Mouse (Mus musculus) liver, embryonic 12.5 days (tissue): ENCODE results near the gene Ehd2. TPM values are rescaled to one million over a fixed set of nuclear protein-coding genes. Genes with fewer than 3 reads are reported as not detected.
A peak's percentile ranks its signal among the peaks of the same experiment; 100 is the strongest.
"Not testable (repeated sequence)": the region's sequence is repeated elsewhere in the genome, so short reads cannot be mapped to it uniquely, and the experiment has no call there.

Experiments
- ATAC-seq: fragments of 200-750 bp; cut with Nextera tagmentation; 2 replicates; pipeline ENCODE4 v1.8.0; 2017; ENCODE audit warnings: moderate number of reproducible peaks, mild to moderate bottlenecking, moderate library complexity
- H3K27ac ChIP-seq: fragments of 300-500 bp; sonication (generic); 2 replicates; pipeline ENCODE4 v1.5.1; 2016; ENCODE audit warnings: mild to moderate bottlenecking
- H3K27me3 ChIP-seq: fragments of 300-500 bp; sonication (generic); replicated peaks from 2 replicates; pipeline ENCODE4 v1.6.1; 2016; ENCODE audit warnings: mild to moderate bottlenecking, moderate library complexity
- H3K36me3 ChIP-seq: fragments of 300-500 bp; sonication (generic); 2 replicates; pipeline ENCODE4 v1.6.1; 2016; ENCODE audit warnings: mild to moderate bottlenecking, moderate library complexity
- H3K4me1 ChIP-seq: fragments of 300-500 bp; sonication (generic); 2 replicates; pipeline ENCODE4 v1.6.1; 2016
- H3K4me2 ChIP-seq: fragments of 300-500 bp; sonication (generic); 2 replicates; pipeline ENCODE4 v1.6.1; 2016; ENCODE audit warnings: mild to moderate bottlenecking, moderate library complexity
- H3K4me3 ChIP-seq: fragments of 300-500 bp; sonication (generic); 2 replicates; pipeline ENCODE4 v1.5.1; 2016; ENCODE audit warnings: mild to moderate bottlenecking, moderate library complexity
- H3K9ac ChIP-seq: fragments of 300-500 bp; sonication (generic); 2 replicates; pipeline ENCODE4 v1.6.1; 2016; ENCODE audit warnings: mild to moderate bottlenecking, moderate library complexity
- H3K9me3 ChIP-seq: fragments of 300-500 bp; sonication (generic); replicated peaks from 2 replicates; pipeline ENCODE4 v1.6.1; 2016; ENCODE audit warnings: mild to moderate bottlenecking, moderate library complexity
- WGBS: fragments of 180-500 bp; shearing (Covaris S2); methylation state at CpG from one replicate; pipeline ENCODE4 v1.1.7; 2016; ENCODE audit not compliant: insufficient replicate concordance; 5-methylcytosine and 5-hydroxymethylcytosine counted together
- polyA plus RNA-seq: library from polyadenylated mRNA; unstranded; fragments of >200 nt; fragmentation: Nextera tagmentation; extraction: Ambion mirVana; gene quantifications from 2 replicates; pipeline ENCODE4 v1.2.1, GENCODE M21; 2016

Gene Ehd2
- polyA plus RNA-seq, 1 experiment from 2014 or later: 6.5 TPM

DNA sequence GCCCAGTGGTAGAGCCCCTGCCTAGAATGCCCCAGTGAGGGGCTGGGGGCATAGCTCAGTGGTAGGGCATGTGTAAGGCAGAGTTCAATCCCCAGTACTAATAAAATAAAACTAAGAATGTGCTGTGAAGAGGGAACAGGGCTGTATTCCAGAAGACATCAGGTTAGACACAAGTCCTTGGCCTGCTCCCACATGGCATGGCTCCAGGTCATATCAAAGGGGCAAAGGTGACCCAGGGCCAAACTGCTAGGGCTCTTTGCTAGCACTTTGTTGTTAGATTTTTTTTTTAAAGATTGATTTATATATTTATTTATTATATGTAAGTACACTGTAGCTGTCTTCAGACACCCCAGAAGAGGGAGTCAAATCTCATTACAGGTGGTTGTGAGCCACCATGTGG is 49.0 kb downstream of the Ehd2 start:
- peaks cover 45% of the 10 kb centered on the region for H3K4me1 ChIP-seq
- H3K4me3 ChIP-seq: no peak overlapping the region
- no peak overlapping the region for H3K9ac ChIP-seq
- peaks cover 44% of the 10 kb centered on the region for H3K36me3 ChIP-seq
- H3K27ac ChIP-seq: peak overlapping the region; percentile 61; the same call in 1 of the 2 replicates
- H3K27me3 ChIP-seq: no peaks in the 10 kb centered on the region
- no peak for ATAC-seq
- H3K9me3 ChIP-seq: no peaks in the 10 kb centered on the region
- H3K4me2 ChIP-seq: no peak overlapping the region

DNA sequence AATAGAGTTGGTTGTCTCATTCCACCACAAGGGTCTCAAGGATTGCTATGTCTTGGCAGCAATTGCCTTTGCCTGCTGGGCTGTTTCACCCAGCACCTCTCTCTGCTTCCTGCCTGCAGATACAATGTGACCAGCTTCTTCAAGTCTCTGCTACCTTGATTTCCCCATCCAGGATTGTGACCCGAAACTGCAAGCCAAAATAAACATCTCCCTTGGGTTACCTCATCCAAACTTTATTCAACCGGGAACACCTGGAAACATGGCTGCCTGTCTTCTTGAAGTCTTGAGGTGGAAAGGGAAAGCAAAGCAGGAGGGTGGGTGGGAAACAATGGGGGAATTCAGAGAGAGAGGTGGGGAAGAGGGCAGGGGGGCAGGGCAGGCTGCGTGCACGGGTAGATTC is 50.4 kb downstream of the Ehd2 start:
- Histone ChIP-seq H3K36me3 (peaks cover 44% of the 10 kb centered on the region), H3K4me1 (peaks cover 35% of the 10 kb centered on the region), H3K27me3 (no peaks in the 10 kb centered on the region), H3K9ac (no peak overlapping the region), H3K4me3 (no peak overlapping the region), H3K27ac (no peak overlapping the region), H3K4me2 (no peak overlapping the region), H3K9me3 (no peaks in the 10 kb centered on the region)
- no peak for ATAC-seq
- WGBS: 75% methylated on average over 4 of the region's 4 CpGs

DNA sequence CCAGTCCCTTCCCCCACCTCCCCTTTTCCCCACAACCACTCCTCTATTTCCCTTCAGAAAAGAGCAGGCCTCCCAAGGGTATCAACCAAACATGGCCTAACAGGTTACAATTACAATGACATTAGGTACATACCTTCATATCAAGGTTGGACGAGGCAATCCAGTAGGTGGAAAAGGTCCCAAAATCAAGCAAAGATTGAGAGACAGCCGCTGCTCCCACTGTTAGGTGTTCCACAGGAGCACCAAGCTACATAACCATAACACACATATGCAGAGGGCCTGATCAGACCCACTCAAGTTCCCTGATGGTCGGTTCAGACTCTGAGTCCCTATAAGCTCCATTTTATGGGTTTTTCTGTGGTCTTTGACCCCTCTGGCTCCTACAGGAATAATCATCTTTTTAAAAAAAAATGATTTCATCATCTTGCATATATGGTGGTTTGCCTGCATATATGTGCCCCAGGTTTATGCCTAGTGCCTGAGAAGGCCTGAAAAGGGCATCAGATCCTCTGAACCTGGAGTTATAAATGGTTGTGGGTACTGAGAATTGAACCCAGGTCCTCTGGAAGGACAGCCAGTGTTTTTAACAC is 51.1 kb downstream of the Ehd2 start:
- H3K9me3 ChIP-seq: no peaks in the 10 kb centered on the region
- peaks cover 30% of the 10 kb centered on the region for H3K4me1 ChIP-seq
- no peak for ATAC-seq
- no peak overlapping the region for H3K27ac ChIP-seq
- H3K4me2 ChIP-seq: no peak overlapping the region
- H3K9ac ChIP-seq: no peak overlapping the region
- H3K36me3 ChIP-seq: peaks cover 44% of the 10 kb centered on the region
- H3K27me3 ChIP-seq: no peaks in the 10 kb centered on the region
- no peak overlapping the region for H3K4me3 ChIP-seq
- 71% methylated on average over 3 of the region's 3 CpGs for WGBS

DNA sequence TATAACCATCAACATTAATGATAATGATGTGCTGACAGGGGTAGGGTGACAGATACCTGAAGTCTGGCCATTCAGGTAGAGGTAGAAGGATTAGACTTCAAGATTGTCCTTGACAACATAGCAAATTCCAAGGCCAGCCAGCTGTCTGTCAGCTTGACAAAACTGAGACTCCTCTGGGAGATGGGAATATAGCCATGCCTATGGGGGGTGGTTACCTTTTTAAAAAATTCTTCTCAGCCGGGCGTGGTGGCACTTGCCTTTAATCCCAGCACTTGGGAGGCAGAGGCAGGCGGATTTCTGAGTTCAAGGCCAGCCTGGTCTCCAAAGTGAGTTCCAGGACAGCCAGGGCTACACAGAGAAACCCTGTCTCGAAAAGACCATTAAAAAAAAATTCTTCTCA is 51.7 kb downstream of the Ehd2 start:
- H3K4me3 ChIP-seq, H3K9me3 ChIP-seq, H3K27ac ChIP-seq, H3K9ac ChIP-seq, ATAC-seq, H3K27me3 ChIP-seq, H3K4me2 ChIP-seq: not testable (repeated sequence)
- peaks cover 25% of the 10 kb centered on the region for H3K4me1 ChIP-seq
- 81% methylated on average over 4 of the region's 4 CpGs for WGBS
- peaks cover 44% of the 10 kb centered on the region for H3K36me3 ChIP-seq

DNA sequence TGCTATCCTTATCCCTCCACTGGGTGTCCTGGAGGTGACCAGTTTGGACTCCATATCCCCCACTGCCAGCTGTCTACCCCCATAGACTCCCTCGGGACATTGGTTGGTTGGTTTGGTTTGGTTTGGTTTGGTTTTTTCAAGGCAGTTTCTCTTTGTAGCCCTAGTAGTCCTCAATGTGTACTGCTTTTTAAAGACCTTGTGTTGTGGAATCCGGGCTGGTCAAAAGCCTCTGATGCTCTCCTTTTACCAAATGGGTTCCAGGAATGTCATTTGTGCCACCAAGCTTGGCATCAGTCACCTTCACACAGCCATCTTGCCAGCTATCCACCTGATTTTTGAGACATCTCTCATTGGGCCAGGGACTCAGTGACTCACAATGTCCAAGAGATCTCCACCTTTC is 52.6 kb downstream of the Ehd2 start:
- Histone ChIP-seq H3K27me3 (no peaks in the 10 kb centered on the region), H3K4me1 (peaks cover 15% of the 10 kb centered on the region), H3K9ac (no peak overlapping the region), H3K9me3 (no peaks in the 10 kb centered on the region), H3K36me3 (peaks cover 34% of the 10 kb centered on the region), H3K4me3 (no peak overlapping the region), H3K4me2 (no peak overlapping the region), H3K27ac (no peak overlapping the region)
- no peak for ATAC-seq
- 65% methylated on average over 2 of the region's 2 CpGs for WGBS

DNA sequence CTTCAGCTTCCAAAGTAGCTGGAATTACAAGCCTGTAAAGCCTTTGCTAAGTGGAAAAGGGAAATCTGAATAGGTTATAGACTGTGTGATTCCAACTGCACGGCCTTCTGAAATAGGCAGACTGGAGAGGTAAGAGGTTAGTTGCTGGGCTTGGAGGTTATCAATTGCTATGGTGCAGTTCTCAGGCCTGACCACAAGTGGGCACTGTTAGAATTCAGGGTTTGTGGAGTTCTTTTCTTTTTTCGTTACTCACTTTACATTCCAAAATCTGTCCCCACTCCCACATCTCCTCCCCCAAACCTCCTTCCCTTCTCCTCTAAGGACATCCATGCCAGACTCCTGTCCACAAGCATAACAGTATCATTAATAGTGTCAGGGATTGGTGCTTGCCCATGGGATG is 53.1 kb downstream of the Ehd2 start:
- peaks cover 10% of the 10 kb centered on the region for H3K4me1 ChIP-seq
- H3K4me3 ChIP-seq: no peak overlapping the region
- no peak overlapping the region for H3K9ac ChIP-seq
- WGBS: 39% methylated on average over 2 of the region's 2 CpGs
- no peak overlapping the region for H3K27ac ChIP-seq
- ATAC-seq: no peak
- no peak overlapping the region for H3K4me2 ChIP-seq
- no peaks in the 10 kb centered on the region for H3K9me3 ChIP-seq
- peaks cover 29% of the 10 kb centered on the region for H3K36me3 ChIP-seq
- no peaks in the 10 kb centered on the region for H3K27me3 ChIP-seq

DNA sequence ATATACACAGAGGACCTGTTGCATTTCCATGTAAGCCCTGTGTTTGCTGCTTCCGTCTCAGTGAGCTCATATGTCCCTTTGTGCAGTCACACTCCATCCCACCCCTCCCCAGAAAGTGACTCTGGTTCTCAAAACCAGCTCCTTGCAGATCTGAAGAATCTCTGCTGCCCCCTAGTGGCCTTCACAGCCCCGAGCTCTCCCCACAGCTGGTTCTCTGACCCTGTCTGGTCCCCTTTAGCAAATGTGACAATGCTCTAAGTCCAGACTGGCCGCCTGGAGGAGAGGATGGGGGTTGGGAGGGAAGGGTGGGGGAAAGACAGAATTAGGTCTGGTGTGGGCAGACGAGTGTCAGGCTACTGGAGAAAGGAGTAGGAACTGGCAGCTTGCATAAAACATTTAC is 55.2 kb downstream of the Ehd2 start:
- Histone ChIP-seq H3K4me1 (no peaks in the 10 kb centered on the region; the same call in 1 of the 2 replicates), H3K36me3 (peaks cover 11% of the 10 kb centered on the region), H3K4me3 (no peak overlapping the region), H3K9ac (no peak overlapping the region), H3K27ac (no peak overlapping the region), H3K9me3 (no peaks in the 10 kb centered on the region), H3K4me2 (no peak overlapping the region), H3K27me3 (peaks cover 6% of the 10 kb centered on the region)
- ATAC-seq: 0 out of 2 replicates have a peak, but pooled peaks have one; percentile 44
- WGBS: 4% methylated on average over 4 of the region's 4 CpGs

DNA sequence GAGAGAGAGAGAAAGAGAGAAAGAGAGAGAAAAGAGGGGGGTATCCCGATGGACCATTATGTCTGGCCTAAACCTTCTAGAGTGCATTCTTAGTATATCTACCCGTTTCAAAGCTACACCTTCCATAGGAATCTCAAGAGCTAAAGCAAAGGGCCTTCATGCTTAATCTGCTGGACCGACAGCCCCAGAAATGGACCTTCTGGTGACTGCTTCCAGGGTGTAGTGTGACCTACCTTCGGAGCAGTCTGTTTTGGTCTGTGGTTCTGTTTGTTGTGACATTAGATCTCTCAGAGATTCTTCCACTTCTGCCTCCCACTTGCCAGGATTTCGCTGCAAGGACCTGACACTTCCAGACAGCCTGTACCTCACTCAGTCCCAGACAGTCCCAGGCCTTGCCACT is 56.8 kb downstream of the Ehd2 start:
- Histone ChIP-seq H3K9me3 (no peaks in the 10 kb centered on the region), H3K27me3 (peaks cover 6% of the 10 kb centered on the region), H3K4me1 (no peaks in the 10 kb centered on the region; the same call in 1 of the 2 replicates), H3K36me3 (no peaks in the 10 kb centered on the region), H3K4me2 (no peak overlapping the region), H3K4me3 (no peak overlapping the region), H3K27ac (no peak overlapping the region), H3K9ac (no peak overlapping the region)
- 60% methylated on average over 5 of the region's 5 CpGs for WGBS
- ATAC-seq: no peak

DNA sequence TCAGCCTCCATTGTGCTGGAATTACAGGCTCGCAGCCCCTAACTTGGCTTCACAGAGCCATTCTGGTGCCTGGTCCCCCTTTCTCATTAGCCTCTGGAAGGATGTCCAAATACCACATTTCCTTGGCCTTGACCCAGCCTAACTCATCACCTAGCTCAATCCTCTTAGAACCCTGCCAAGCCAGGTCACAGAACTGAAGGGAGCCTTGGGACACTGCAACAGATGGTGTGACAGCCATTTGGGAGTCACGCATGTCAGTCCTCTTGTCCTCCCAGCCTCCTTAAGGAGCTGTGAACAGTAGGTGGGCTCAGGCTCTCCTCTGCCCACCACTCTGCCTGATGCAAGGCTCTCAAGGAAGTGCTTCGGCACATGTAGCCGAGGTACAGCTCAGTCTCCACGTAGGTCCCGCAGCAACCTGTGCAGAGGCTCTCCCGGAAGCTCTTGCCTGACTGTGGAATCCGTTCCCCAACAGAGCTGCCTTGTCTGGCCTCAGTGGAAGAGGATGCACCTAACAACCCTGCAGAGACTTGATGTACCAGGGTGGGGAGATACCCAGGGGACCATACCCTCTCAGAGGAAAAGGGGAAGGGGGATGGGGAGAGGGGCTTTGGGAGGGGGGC is 59.3 kb downstream of the Ehd2 start:
- no peak overlapping the region for H3K27ac ChIP-seq
- peaks cover 6% of the 10 kb centered on the region for H3K27me3 ChIP-seq
- no peaks in the 10 kb centered on the region; the same call in 1 of the 2 replicates for H3K4me1 ChIP-seq
- WGBS: 60% methylated on average over 8 of the region's 8 CpGs
- H3K9me3 ChIP-seq: no peaks in the 10 kb centered on the region
- no peak overlapping the region for H3K9ac ChIP-seq
- H3K36me3 ChIP-seq: no peaks in the 10 kb centered on the region
- H3K4me2 ChIP-seq: no peak overlapping the region
- H3K4me3 ChIP-seq: no peak overlapping the region
- ATAC-seq: no peak

DNA sequence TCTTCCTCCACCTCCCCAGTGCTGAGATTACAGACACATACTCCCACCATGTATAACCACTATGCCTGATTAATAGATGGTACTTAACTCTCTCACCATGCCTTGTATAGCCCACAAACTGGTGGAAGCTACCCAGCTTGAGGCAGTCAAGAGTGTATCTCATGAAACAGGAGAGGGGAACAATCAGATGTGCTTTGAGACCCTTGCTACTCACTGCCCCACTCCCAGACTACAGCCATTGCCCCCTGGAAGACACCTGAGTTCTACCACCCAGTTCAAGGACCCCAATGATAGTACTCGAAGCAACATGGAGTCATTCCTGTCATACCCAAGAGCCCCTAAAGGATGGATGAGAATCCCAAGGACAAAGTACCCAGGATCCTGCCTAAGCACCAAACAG is 60.8 kb downstream of the Ehd2 start:
- no peaks in the 10 kb centered on the region for H3K36me3 ChIP-seq
- no peak overlapping the region for H3K4me2 ChIP-seq
- no peak overlapping the region for H3K9ac ChIP-seq
- no peaks in the 10 kb centered on the region for H3K9me3 ChIP-seq
- H3K4me3 ChIP-seq: no peak overlapping the region
- no peak overlapping the region for H3K27ac ChIP-seq
- no peaks in the 10 kb centered on the region for H3K4me1 ChIP-seq
- peaks cover 6% of the 10 kb centered on the region for H3K27me3 ChIP-seq
- WGBS: 41% methylated on average over 1 of the region's 1 CpGs
- no peak for ATAC-seq

DNA sequence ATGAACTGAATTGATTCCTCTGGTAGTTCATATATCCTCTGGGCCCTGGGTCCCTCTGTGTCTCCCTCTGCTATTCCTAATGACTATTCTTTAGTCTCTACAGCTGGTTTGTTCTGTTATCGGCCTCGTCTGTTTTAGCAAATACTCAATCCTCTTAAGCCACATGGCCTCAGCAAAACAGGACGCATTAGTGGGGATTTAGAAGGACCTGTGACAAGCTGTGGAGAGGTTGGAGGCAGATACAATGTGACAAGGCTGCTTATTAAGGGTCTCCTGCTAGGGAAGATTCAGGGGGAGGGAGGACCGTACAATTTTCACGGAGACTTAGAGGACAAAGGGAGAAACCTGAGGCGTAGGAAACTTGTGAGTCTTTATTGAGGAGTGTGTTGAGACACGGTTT is 61.5 kb downstream of the Ehd2 start:
- H3K4me2 ChIP-seq: no peak overlapping the region
- ATAC-seq: no peak
- peaks cover 6% of the 10 kb centered on the region for H3K27me3 ChIP-seq
- H3K9me3 ChIP-seq: no peaks in the 10 kb centered on the region
- WGBS: 62% methylated on average over 7 of the region's 7 CpGs
- H3K9ac ChIP-seq: no peak overlapping the region
- H3K4me3 ChIP-seq: no peak overlapping the region
- H3K4me1 ChIP-seq: no peaks in the 10 kb centered on the region
- H3K27ac ChIP-seq: no peak overlapping the region
- H3K36me3 ChIP-seq: no peaks in the 10 kb centered on the region

DNA sequence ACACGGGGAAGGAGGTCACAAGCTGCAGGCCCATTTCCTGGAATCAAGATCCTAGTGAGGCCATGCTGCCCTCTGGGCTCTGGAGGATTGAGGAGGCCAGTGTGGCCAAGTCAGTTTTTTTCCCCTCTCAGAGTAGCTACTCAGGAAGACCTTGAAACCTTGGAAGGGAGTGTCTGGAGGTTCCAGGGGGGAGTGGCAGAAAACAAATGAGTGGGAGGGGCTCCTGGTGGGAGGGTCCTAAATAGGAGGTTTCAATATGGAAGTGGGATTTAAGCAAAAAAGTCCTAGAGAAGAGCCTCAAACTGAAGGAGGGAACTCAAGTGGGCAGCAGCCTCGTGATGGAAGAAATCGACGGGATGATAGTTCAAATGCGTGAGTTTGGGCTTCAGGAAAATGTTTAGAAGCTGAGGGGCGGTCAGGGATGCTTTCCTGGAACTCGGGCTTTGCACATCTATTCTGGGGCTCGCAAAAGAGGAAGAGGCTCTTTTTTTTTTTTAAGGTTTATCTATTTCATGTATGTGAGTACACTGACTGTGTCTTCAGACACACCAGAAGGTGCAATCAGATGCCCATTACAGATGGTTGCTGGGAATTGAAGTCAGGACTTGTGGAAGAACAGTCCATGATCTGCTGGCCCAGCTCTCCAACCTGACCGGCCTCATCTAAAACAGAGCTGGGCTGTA is 65.9 kb downstream of the Ehd2 start:
- 53% methylated on average over 9 of the region's 9 CpGs for WGBS
- H3K27ac ChIP-seq: no peak overlapping the region
- no peak overlapping the region for H3K4me2 ChIP-seq
- no peaks in the 10 kb centered on the region for H3K36me3 ChIP-seq
- no peak overlapping the region for H3K4me3 ChIP-seq
- H3K27me3 ChIP-seq: no peaks in the 10 kb centered on the region
- ATAC-seq: no peak
- no peaks in the 10 kb centered on the region for H3K4me1 ChIP-seq
- H3K9me3 ChIP-seq: no peaks in the 10 kb centered on the region
- no peak overlapping the region for H3K9ac ChIP-seq
